Mouse (Mus musculus) megakaryocyte, embryonic 14.5 days (primary cell): ENCODE measurements at regions not wholly inside any gene's neighbourhood (a gene's known extent, or its start where the extent isn't known, plus 50 kb on each side); places are given as distances from the start of the nearest gene placed in this dataset.
"Not testable (repeated sequence)": the region's sequence is repeated elsewhere in the genome, so short reads cannot be mapped to it uniquely, and the experiment has no call there.

Experiments
- FLI1 ChIP-seq: IDR thresholded peaks from 2 replicates; pipeline ENCODE4 v1.6.1; 2012; ENCODE audit warnings: low read length, inconsistent platforms, mixed read lengths
- GATA1 ChIP-seq: IDR thresholded peaks from 3 replicates; pipeline ENCODE4 v1.6.1; 2012; ENCODE audit warnings: mixed read lengths, low read length, inconsistent platforms, borderline replicate concordance

- not testable (repeated sequence) for TF ChIP-seq GATA1, FLI1
Measured at GRCm38 (mm10) chr10:99339291-99339912, 76.4 kb downstream of the Dusp6 start.
